Comparison of ENCODE assay signal across 8 mouse cellular contexts in the genomic region with DNA sequence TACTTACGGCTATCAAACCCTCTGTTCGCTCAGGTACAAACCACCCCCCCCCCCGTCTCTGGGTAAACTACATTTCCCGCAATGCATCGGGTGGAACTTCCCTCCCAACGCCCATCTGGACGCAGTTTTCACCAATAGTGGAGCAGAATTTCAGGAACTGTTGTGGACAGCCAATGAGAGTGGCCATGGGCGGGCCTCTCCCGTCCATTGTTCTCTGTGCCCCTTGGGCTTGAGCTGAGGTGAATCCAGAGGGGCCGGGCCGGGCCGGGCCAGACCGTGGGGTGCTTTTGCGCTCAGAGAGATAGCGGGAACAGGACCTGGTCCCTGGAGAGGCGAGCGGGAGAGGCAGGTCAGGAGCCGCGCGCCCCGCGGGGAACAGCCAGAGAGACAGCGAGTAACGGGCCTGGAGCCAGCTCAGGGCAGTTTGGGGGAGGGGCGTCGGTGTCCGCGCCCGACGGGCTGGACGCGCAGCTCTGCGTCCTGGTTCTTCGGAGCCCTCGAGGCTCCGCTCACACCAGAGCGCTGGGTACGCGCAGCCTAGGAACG. TPM values are rescaled to one million over a fixed set of nuclear protein-coding genes. Genes with fewer than 3 reads are reported as not detected.
A peak's percentile ranks its signal among the peaks of the same experiment; 100 is the strongest.
DNase-seq lines count a peak whose midpoint lies in the region; ATAC-seq lines count a peak whose summit lies in the region.

TSS of gene Zscan2 (plus strand) at position 192 of the 546 bp plus-strand sequence.

- H3K36me3 ChIP-seq in intestine, embryonic 14.5 days (ENCODE audit: control insufficient read depth, insufficient read depth, low read length) = peaks cover 18% of the 10 kb centered on the region

- H3K4me2 ChIP-seq in intestine, embryonic 14.5 days (ENCODE audit: low read length) = peak within 1 kb of the TSS; percentile 90

- H3K4me1 ChIP-seq in intestine, embryonic 14.5 days (replicated peaks; ENCODE audit: control insufficient read depth, insufficient read depth, low read length) = peaks cover 24% of the 10 kb centered on the region

- WGBS in intestine, embryonic 14.5 days = under 1% methylated on average over 40 of the region's 40 CpGs

- ATAC-seq in intestine, embryonic 14.5 days (replicated peaks; ENCODE audit: low FRiP score, low TSS enrichment, low read depth) = peak; percentile 98

- peak; percentile 74 to 85 for DNase-seq in adrenal gland, adult 18-20 months (ENCODE audit: low spot score in 2 of 2)
- DNase-seq in embryo, embryonic 11 days = peak; percentile 96
- DNase-seq in gastrocnemius, postnatal 25 days = peak; percentile 90
- DNase-seq in intestine, embryonic 14.5 days (ENCODE audit: low spot score) = peak; percentile 98
- peak; percentile 90 to 95 for DNase-seq in left cerebral cortex, postnatal 14 days (ENCODE audit: low spot score in 2 of 2)
- DNase-seq in mesoderm, embryonic 11.5 days (ENCODE audit: low read depth, low spot score) = peak; percentile 96
- DNase-seq in right cerebral cortex, postnatal 36 days (ENCODE audit: low spot score in 2 of 2) = peak; percentile 90 to 92
- peak; percentile 97 for DNase-seq in yolk sac, embryonic 10.5 days (ENCODE audit: low spot score)

- no peaks in the 10 kb centered on the region for H3K9me3 ChIP-seq in intestine, embryonic 14.5 days (ENCODE audit: control insufficient read depth, low read length)

- H3K27ac ChIP-seq in intestine, embryonic 14.5 days (ENCODE audit: low read depth) = peak within 1 kb of the TSS; percentile 86

- H3K27me3 ChIP-seq in intestine, embryonic 14.5 days (replicated peaks; ENCODE audit: control insufficient read depth, insufficient read depth, low read length) = no peaks in the 10 kb centered on the region

- peak within 1 kb of the TSS; percentile 90 for H3K4me3 ChIP-seq in intestine, embryonic 14.5 days (ENCODE audit: low read depth, low read length)

- H3K9ac ChIP-seq in intestine, embryonic 14.5 days (ENCODE audit: low read length) = peak within 1 kb of the TSS; percentile 89

- intact Hi-C loops in left cerebral cortex, postnatal 14 days (cut with DNase I) = no loop called here

RNA-seq across cellular contexts. Expression of gene Zscan2, which starts in this region (rescaled TPM):
- total RNA-seq in adrenal gland, adult 18-20 months (2021) = 1 to 10 TPM; 4.7 to 5.3 TPM
- 1 to 10 TPM; 1.5 to 1.6 TPM for total RNA-seq in gastrocnemius, postnatal 25 days (2021)
- 2.4 and 3.3 TPM in 2 replicates for polyA plus RNA-seq in intestine, embryonic 14.5 days (2014; fragmentation: Nextera tagmentation; extraction: Ambion mirVana)
- 10 to 100 TPM; 10.3 to 10.8 TPM for total RNA-seq in left cerebral cortex, postnatal 14 days (2021)

Comparison
In these comparisons a context has a peak if more than half of its experiments do, and no peak if none do; other contexts are left out.
1. Peak in every context shown above with its lines: DNase-seq, ATAC-seq, H3K4me3 ChIP-seq and H3K27ac ChIP-seq.